Mouse (Mus musculus): Measurements from ENCODE around the gene Pkhd1. TPM values are rescaled to one million over a fixed set of nuclear protein-coding genes. Genes with fewer than 3 reads are reported as not detected.
"Not testable (repeated sequence)": the region's sequence is repeated elsewhere in the genome, so short reads cannot be mapped to it uniquely, and the experiment has no call there.

The Pkhd1 gene
- total RNA-seq, 2 experiments from 2014 or later, result not detected

- ATAC-seq (replicated peaks; ENCODE audit: low FRiP score, poor library complexity, severe bottlenecking), result no peak
Observed at GRCm38 (mm10) chr1:20513364-20514084, 104.3 kb downstream of the Pkhd1 start.

GRCm38 (mm10) chr1:20498965-20499364, 118.9 kb downstream of the Pkhd1 start:
- no peak for ATAC-seq (replicated peaks; ENCODE audit: low FRiP score, poor library complexity, severe bottlenecking)

DNA sequence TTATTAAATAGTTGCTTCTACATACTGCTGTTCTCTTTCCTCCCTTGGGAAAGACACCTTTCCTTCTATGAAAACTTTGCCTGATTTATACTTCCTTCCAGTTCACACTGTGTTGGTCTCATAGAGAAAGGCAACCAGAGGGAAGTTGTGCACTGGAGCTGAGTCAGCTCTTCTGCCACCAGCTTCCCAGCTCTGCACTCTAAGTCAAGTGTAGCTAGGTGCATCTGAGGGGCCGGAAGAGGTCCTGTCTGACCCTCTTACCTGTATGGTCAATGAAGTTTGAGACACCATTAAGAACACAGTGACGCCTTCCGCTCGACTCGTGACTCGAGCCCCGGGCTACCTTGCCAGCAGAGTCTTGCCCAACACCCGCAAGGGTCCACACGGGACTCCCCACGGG, 131.8 kb downstream of the Pkhd1 start:
- ATAC-seq (replicated peaks; ENCODE audit: low FRiP score, poor library complexity, severe bottlenecking), result no peak

DNA sequence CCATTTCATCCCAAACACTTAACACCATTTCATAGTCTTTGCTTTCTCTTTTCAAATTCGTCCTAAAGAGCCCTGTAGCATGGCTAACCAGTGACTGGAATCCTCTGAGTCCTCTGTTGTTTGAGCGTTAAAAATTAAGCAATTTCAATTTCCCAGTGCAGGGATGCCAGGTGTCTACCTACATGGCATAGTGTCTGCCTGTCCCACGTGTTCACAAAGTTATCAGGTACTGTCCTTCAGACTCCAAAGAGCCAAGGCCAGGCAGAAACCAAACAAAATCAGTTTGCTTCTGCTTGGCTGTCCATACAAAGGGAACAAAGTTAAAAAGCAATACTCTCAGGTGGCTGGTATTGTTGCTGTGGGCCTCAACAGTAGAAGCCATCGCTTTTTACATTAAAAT, 136.0 kb downstream of the Pkhd1 start:
- no peak for ATAC-seq (replicated peaks; ENCODE audit: low FRiP score, poor library complexity, severe bottlenecking)

GRCm38 (mm10) chr1:20478695-20479094, 139.2 kb downstream of the Pkhd1 start:
- ATAC-seq (replicated peaks; ENCODE audit: low FRiP score, poor library complexity, severe bottlenecking), result no peak

DNA sequence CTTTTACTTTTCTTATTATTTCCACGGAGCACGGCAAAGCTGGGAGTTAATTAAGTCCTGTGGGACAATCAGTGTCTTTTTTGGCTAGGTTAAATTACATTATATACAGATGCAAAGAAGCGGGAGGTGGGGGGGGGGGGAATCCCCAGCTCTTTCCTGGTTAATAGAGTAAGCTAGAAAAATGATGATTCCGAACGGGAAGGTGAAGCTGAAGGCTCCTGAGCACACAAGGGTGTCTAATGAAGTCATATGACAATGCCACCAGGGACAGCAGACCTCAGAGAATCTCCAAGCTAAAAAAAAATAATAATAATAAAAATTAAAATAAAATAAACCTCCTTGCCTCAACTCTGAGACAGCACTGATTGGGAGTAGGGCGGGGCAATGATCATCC, 139.6 kb downstream of the Pkhd1 start:
- ATAC-seq (replicated peaks; ENCODE audit: low FRiP score, poor library complexity, severe bottlenecking), result no peak

GRCm38 (mm10) chr1:20477561-20478265, 140.2 kb downstream of the Pkhd1 start:
- ATAC-seq (replicated peaks; ENCODE audit: low FRiP score, poor library complexity, severe bottlenecking), result no peak

GRCm38 (mm10) chr1:20470770-20471169, 147.1 kb downstream of the Pkhd1 start:
- ATAC-seq (replicated peaks; ENCODE audit: low FRiP score, poor library complexity, severe bottlenecking), result no peak

GRCm38 (mm10) chr1:20470317-20470716, 147.5 kb downstream of the Pkhd1 start:
- no peak for ATAC-seq (replicated peaks; ENCODE audit: low FRiP score, poor library complexity, severe bottlenecking)

- ATAC-seq (replicated peaks; ENCODE audit: low FRiP score, poor library complexity, severe bottlenecking), result no peak
Observed at GRCm38 (mm10) chr1:20466481-20466880, 151.4 kb downstream of the Pkhd1 start.

- ATAC-seq (replicated peaks; ENCODE audit: low FRiP score, poor library complexity, severe bottlenecking), result no peak
Observed at GRCm38 (mm10) chr1:20454621-20455020, 163.2 kb downstream of the Pkhd1 start.

GRCm38 (mm10) chr1:20450074-20450473, 167.8 kb downstream of the Pkhd1 start:
- ATAC-seq (replicated peaks; ENCODE audit: low FRiP score, poor library complexity, severe bottlenecking), result no peak

DNA sequence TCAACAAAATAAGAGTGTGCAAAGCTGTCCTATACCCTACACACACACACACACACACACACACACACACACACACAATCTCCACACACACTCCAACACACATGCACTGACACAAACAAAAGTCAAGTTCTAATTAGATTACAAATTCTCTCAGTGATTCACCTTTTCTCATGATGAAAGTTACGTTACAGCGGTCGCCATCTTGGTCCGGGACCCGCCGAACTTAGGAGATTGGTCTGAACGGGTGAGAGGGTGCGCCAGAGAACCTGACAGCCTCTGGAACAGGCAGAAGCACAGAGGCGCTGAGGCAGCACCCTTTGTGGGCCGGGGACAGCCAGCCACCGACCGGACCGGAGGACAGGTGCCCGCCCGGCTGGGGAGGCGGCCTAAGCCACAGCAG, 185.8 kb downstream of the Pkhd1 start:
- ATAC-seq (replicated peaks; ENCODE audit: low FRiP score, poor library complexity, severe bottlenecking), result not testable (repeated sequence)

GRCm38 (mm10) chr1:20429056-20429394, 188.8 kb downstream of the Pkhd1 start:
- no peak for ATAC-seq (replicated peaks; ENCODE audit: low FRiP score, poor library complexity, severe bottlenecking)

GRCm38 (mm10) chr1:20428370-20429055, 189.4 kb downstream of the Pkhd1 start:
- ATAC-seq (replicated peaks; ENCODE audit: low FRiP score, poor library complexity, severe bottlenecking), result no peak

DNA sequence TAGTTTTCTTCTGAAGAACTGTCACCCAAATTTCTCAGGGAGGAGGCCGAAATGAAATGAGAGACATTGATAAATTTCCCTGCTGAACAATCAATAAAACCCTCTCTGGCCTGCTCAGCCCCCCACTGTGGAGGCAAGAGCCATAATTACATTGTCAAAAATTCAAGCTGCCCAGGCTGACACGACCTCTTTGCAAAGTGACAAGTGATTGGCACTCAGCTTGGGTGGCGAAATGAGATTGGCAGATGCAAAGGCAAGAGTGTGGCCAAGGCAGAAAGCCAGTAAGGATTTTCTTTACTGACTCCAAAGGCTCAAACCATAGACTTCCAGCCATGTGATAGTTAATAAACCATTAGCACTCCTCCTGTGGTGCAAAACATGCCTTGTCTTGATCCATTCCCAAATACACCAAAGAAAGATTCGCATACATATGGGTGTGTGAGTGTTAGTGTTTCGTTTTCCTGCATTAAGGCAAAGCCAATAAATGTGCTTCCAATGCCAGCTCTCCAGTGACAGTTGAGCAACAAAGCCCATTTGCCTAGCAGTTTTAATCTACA, 208.4 kb downstream of the Pkhd1 start:
- ATAC-seq (replicated peaks; ENCODE audit: low FRiP score, poor library complexity, severe bottlenecking), result no peak

DNA sequence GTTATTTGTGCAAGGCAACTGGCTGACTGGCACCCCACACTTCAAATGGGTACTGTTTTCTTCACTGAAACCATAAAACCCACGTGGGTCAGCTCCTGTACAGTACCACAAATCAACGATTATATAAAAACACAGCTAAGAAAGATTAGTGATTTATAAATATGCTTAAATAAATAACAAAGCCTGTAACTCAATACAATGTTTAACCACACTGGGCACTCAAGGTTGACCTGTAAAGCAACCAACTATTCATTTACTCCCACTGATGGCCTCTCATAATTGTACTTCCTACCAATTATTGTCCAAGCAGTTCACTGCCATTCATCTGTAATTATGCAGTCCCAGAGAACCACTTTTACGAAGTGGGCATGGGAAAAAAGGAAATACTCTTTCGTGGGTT, 219.5 kb downstream of the Pkhd1 start:
- ATAC-seq (replicated peaks; ENCODE audit: low FRiP score, poor library complexity, severe bottlenecking), result no peak

DNA sequence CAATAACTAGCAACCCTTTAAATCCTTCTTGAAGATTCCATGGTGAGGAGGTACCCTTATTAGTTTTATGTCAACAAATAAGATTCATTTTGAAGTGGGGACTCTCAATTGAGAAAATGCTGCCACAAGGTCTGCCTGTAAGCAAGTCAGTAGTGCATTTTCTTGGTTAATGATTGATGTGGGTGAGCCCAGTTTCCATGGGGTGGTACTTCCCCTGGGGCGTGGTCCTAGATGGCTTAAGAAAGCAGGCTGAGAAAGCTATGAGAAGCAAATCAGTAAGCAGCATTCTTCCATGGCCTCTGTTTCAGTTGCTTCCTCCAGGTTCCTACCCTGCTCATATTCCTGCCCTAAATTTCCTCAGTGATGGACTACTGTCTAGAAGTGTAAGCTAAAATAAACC, 253.4 kb downstream of the Pkhd1 start:
- no peak for ATAC-seq (replicated peaks; ENCODE audit: low FRiP score, poor library complexity, severe bottlenecking)

- no peak for ATAC-seq (replicated peaks; ENCODE audit: low FRiP score, poor library complexity, severe bottlenecking)
Observed at GRCm38 (mm10) chr1:20344651-20345050, 273.2 kb downstream of the Pkhd1 start.

- ATAC-seq (replicated peaks; ENCODE audit: low FRiP score, poor library complexity, severe bottlenecking), result no peak
Observed at GRCm38 (mm10) chr1:20311485-20311884, 306.4 kb downstream of the Pkhd1 start.

DNA sequence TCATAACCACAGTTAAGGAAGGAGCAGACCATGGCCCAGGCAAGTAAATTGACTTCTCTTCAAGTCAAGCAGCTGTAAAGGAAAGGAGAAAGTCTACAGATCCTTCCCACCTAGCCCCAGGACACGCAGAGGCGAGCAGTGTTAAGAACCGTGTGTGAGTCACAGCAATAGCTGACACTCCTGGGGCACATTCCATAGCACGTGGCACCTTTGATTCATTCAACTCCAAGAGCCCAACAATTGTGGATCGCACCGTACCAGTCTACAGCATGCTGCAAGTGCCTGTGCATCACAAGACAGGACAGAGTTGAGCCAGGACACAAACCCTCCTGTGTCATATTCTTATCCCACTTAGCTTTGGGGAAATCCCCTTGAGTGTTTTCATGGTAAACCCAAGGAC, 306.9 kb downstream of the Pkhd1 start:
- no peak for ATAC-seq (replicated peaks; ENCODE audit: low FRiP score, poor library complexity, severe bottlenecking)
